Mouse (Mus musculus): ENCODE data around the gene Syngap1.

DNA sequence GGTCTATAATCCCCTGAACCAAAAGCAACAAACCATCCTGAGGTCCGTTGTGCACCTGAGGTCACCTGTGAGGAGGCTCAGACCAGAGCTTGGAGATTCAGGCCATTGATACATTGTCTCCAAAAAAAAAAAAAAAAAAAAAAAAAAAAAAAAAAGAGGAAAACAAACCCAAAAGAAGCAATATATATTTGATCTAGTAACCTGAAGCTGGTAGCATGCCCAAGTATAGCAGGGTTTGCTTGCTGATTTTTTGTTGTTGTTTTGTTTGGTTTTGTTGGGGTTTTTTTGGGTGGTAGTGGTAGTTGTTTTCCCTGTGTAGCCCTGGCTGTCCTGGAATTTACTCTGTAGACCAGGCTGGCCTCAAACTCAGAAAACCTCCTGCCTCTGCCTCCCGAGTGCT lies 22.7 kb upstream of the Syngap1 start:
- TF ChIP-seq TAL1 (IDR thresholded peaks at IDR 0.05; ENCODE audit: low read length) = no peak; the same call in 2 of the 3 replicates
- no peak for TF ChIP-seq GATA1 (IDR thresholded peaks at IDR 0.05; ENCODE audit: low read length)

All from erythroblast, embryonic 14.5 days (primary cell).